Mouse (Mus musculus): ENCODE measurements around the gene Cldn14. TPM values are rescaled to one million over a fixed set of nuclear protein-coding genes. Genes with fewer than 3 reads are reported as not detected.

The Cldn14 gene
- polyA plus RNA-seq, 1 experiment from 2014 or later = 0.17 TPM

GRCm38 (mm10) chr16:93906156-93907014 is 102.3 kb downstream of the Cldn14 start:
- Histone ChIP-seq H3K4me1 (no peaks in the 10 kb centered on the region), H3K27ac (no peak overlapping the region), H3K9ac (no peak overlapping the region), H3K4me2 (replicated peaks) (no peak overlapping the region), H3K27me3 (no peaks in the 10 kb centered on the region), H3K36me3 (peaks cover 15% of the 10 kb centered on the region; the same call in 1 of the 2 replicates), H3K4me3 (no peak overlapping the region), H3K9me3 (replicated peaks) (no peaks in the 10 kb centered on the region)
- 72% methylated on average over 11 of the region's 11 CpGs for WGBS
- 0 out of 2 replicates have a peak, but pooled peaks have one; percentile 19 for ATAC-seq (ENCODE audit: low FRiP score)

GRCm38 (mm10) chr16:93903027-93903426 is 105.6 kb downstream of the Cldn14 start:
- ATAC-seq (ENCODE audit: low FRiP score) = no peak
- H3K4me3 ChIP-seq = no peak overlapping the region
- no peaks in the 10 kb centered on the region for H3K4me1 ChIP-seq
- WGBS = 67% methylated on average over 6 of the region's 6 CpGs
- no peak overlapping the region for H3K9ac ChIP-seq
- no peak overlapping the region for H3K27ac ChIP-seq
- no peaks in the 10 kb centered on the region for H3K9me3 ChIP-seq (replicated peaks)
- H3K4me2 ChIP-seq (replicated peaks) = no peak overlapping the region
- H3K27me3 ChIP-seq = no peaks in the 10 kb centered on the region
- H3K36me3 ChIP-seq = peaks cover 29% of the 10 kb centered on the region; the same call in 1 of the 2 replicates

- WGBS = 97% methylated on average over 5 of the region's 5 CpGs
- no peak for ATAC-seq (ENCODE audit: low FRiP score)
- peaks cover 51% of the 10 kb centered on the region for H3K36me3 ChIP-seq
Observed at GRCm38 (mm10) chr16:93893285-93893684, 115.4 kb downstream of the Cldn14 start.

GRCm38 (mm10) chr16:93890948-93891604 is 117.6 kb downstream of the Cldn14 start:
- no peak for ATAC-seq (ENCODE audit: low FRiP score)
- Histone ChIP-seq H3K4me2 (replicated peaks) (no peak overlapping the region), H3K27ac (no peak overlapping the region), H3K27me3 (no peaks in the 10 kb centered on the region), H3K36me3 (peaks cover 52% of the 10 kb centered on the region), H3K4me3 (no peak overlapping the region), H3K9me3 (replicated peaks) (no peaks in the 10 kb centered on the region), H3K9ac (no peak overlapping the region), H3K4me1 (0 out of 2 replicates have a peak, but pooled peaks cover 3% of the 10 kb centered on the region)
- WGBS = 90% methylated on average over 12 of the region's 12 CpGs

More at GRCm38 (mm10) chr16:93893285-93893684, 115.4 kb downstream of the Cldn14 start:
- H3K4me3 ChIP-seq = no peak overlapping the region
- no peak overlapping the region for H3K9ac ChIP-seq
- H3K9me3 ChIP-seq (replicated peaks) = no peaks in the 10 kb centered on the region
- no peak overlapping the region for H3K27ac ChIP-seq
- no peaks in the 10 kb centered on the region for H3K27me3 ChIP-seq
- H3K4me2 ChIP-seq (replicated peaks) = no peak overlapping the region
- no peaks in the 10 kb centered on the region for H3K4me1 ChIP-seq

GRCm38 (mm10) chr16:93888481-93888880 is 120.2 kb downstream of the Cldn14 start:
- no peak for ATAC-seq (ENCODE audit: low FRiP score)
- 90% methylated on average over 6 of the region's 6 CpGs for WGBS
- peaks cover 44% of the 10 kb centered on the region for H3K36me3 ChIP-seq

GRCm38 (mm10) chr16:93884722-93885113 is 123.9 kb downstream of the Cldn14 start:
- Histone ChIP-seq H3K36me3 (peaks cover 12% of the 10 kb centered on the region), H3K4me1 (peaks cover 13% of the 10 kb centered on the region), H3K9me3 (replicated peaks) (no peaks in the 10 kb centered on the region), H3K27me3 (no peaks in the 10 kb centered on the region), H3K4me3 (peak overlapping the region; percentile 77), H3K4me2 (replicated peaks) (peak overlapping the region; percentile 89), H3K9ac (peak overlapping the region; percentile 73), H3K27ac (no peak overlapping the region)
- 54% methylated on average over 5 of the region's 5 CpGs for WGBS
- no peak for ATAC-seq (ENCODE audit: low FRiP score)

More at GRCm38 (mm10) chr16:93888481-93888880, 120.2 kb downstream of the Cldn14 start:
- Histone ChIP-seq H3K4me3 (no peak overlapping the region), H3K4me2 (replicated peaks) (no peak overlapping the region), H3K4me1 (peaks cover 13% of the 10 kb centered on the region), H3K27ac (no peak overlapping the region), H3K27me3 (no peaks in the 10 kb centered on the region), H3K9me3 (replicated peaks) (no peaks in the 10 kb centered on the region), H3K9ac (no peak overlapping the region)

- Histone ChIP-seq H3K36me3 (peaks cover 9% of the 10 kb centered on the region; the same call in 1 of the 2 replicates), H3K27me3 (no peaks in the 10 kb centered on the region), H3K4me2 (replicated peaks) (peak overlapping the region; percentile 89), H3K4me1 (peaks cover 13% of the 10 kb centered on the region), H3K9me3 (replicated peaks) (no peaks in the 10 kb centered on the region), H3K4me3 (peak overlapping the region; percentile 77), H3K27ac (no peak overlapping the region), H3K9ac (peak overlapping the region; percentile 73)
- WGBS = under 1% methylated on average over 43 of the region's 43 CpGs
- peak; percentile 74 for ATAC-seq (ENCODE audit: low FRiP score)
Observed at GRCm38 (mm10) chr16:93884086-93884721, 124.4 kb downstream of the Cldn14 start.

- Histone ChIP-seq H3K27me3 (no peaks in the 10 kb centered on the region), H3K36me3 (0 out of 2 replicates have a peak, but pooled peaks cover 4% of the 10 kb centered on the region), H3K4me1 (peaks cover 13% of the 10 kb centered on the region), H3K9ac (peak within 1 kb of the TSS; percentile 73), H3K9me3 (replicated peaks) (no peaks in the 10 kb centered on the region), H3K4me2 (replicated peaks) (peak within 1 kb of the TSS; percentile 89), H3K27ac (no peak within 1 kb of the TSS), H3K4me3 (peak within 1 kb of the TSS; percentile 77)
- peak; percentile 97 for ATAC-seq (ENCODE audit: low FRiP score)
- WGBS = under 1% methylated on average over 54 of the region's 54 CpGs
Observed at GRCm38 (mm10) chr16:93883423-93884085, 125.1 kb downstream of the Cldn14 start, which contains the start of gene Chaf1b. TSS of gene Chaf1b (plus strand) at chr16:93883901.

GRCm38 (mm10) chr16:93877612-93878380 is 130.8 kb downstream of the Cldn14 start:
- Histone ChIP-seq H3K9me3 (replicated peaks) (no peaks in the 10 kb centered on the region), H3K27me3 (no peaks in the 10 kb centered on the region), H3K4me3 (no peak overlapping the region), H3K4me2 (replicated peaks) (no peak overlapping the region), H3K27ac (no peak overlapping the region; the same call in 1 of the 2 replicates), H3K36me3 (peaks cover 43% of the 10 kb centered on the region), H3K4me1 (no peaks in the 10 kb centered on the region), H3K9ac (no peak overlapping the region)
- 91% methylated on average over 6 of the region's 6 CpGs for WGBS
- ATAC-seq (ENCODE audit: low FRiP score) = no peak

- Histone ChIP-seq H3K4me2 (replicated peaks) (no peak overlapping the region), H3K27me3 (no peaks in the 10 kb centered on the region), H3K36me3 (peaks cover 70% of the 10 kb centered on the region), H3K9ac (no peak overlapping the region), H3K9me3 (replicated peaks) (no peaks in the 10 kb centered on the region), H3K27ac (no peak overlapping the region), H3K4me1 (no peaks in the 10 kb centered on the region), H3K4me3 (no peak overlapping the region)
- ATAC-seq (ENCODE audit: low FRiP score) = no peak
- 96% methylated on average over 13 of the region's 13 CpGs for WGBS
Observed at GRCm38 (mm10) chr16:93874841-93875240, 133.8 kb downstream of the Cldn14 start.
